In the genomic region with DNA sequence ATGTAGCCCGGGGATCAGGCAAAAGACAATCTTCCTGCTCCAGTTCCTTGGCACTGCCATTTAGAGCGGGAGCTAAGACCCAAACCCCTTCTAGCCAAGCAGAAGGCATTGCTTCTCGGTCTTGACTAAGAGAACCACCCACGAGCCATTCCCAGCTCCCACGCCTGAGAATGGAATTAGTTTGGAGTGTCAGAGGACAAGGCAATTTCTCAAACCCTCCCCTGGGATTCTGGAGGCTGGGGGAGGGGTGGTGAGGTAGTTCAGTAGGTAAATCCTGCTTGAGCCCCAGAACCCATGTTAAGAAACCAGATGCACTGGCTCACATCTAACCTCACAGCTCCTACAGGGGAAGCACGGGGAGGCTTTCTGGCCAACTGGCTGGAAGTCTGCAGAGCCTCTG, we compare ENCODE assay signal across 30 mouse cellular contexts. TPM values are rescaled to one million over a fixed set of nuclear protein-coding genes. Genes with fewer than 3 reads are reported as not detected.
A peak's percentile ranks its signal among the peaks of the same experiment; 100 is the strongest.
DNase-seq lines count a peak whose midpoint lies in the region; TF ChIP-seq lines count a peak whose summit lies in the region.
"Had no signal": no experiment of that assay in that cellular context is flagged by ENCODE, and none has a peak within 500 bp of the region (broad histone marks: within the 10 kb centered on the region; RNA-seq: fewer than 3 reads in every experiment).

No protein-coding gene starts in this region.

- no peak overlapping the region for H3K27ac ChIP-seq in embryonic facial prominence, embryonic 10.5 days (replicated peaks)
- H3K27ac ChIP-seq: embryonic facial prominence, embryonic 13.5 days; forebrain, embryonic 12.5 days; gastrocnemius, adult 2 months; heart, embryonic 15.5 days; hindbrain, embryonic 14.5 days; hindbrain, postnatal 0 days had no signal

- no peaks in the 10 kb centered on the region for H3K9me3 ChIP-seq in E14TG2a.4 (ENCODE audit: low read length)
- H3K9me3 ChIP-seq in embryonic facial prominence, embryonic 10.5 days: no peaks in the 10 kb centered on the region
- H3K9me3 ChIP-seq: embryonic facial prominence, embryonic 13.5 days; forebrain, embryonic 12.5 days; heart, embryonic 15.5 days had no signal

- H3K27me3 ChIP-seq in E14TG2a.4 (ENCODE audit: insufficient read depth, low read length): peaks cover 5% of the 10 kb centered on the region
- no peaks in the 10 kb centered on the region for H3K27me3 ChIP-seq in embryonic facial prominence, embryonic 10.5 days (replicated peaks; ENCODE audit: low read depth, poor library complexity, severe bottlenecking)
- H3K27me3 ChIP-seq: CH12.LX; forebrain, embryonic 12.5 days had no signal

- H3K4me3 ChIP-seq in E14TG2a.4 (replicated peaks; ENCODE audit: low read length): peak overlapping the region; percentile 29
- no peak overlapping the region for H3K4me3 ChIP-seq in embryonic facial prominence, embryonic 10.5 days
- H3K4me3 ChIP-seq: embryonic facial prominence, embryonic 13.5 days; erythroblast, embryonic 14.5 days; forebrain, embryonic 12.5 days; gastrocnemius, adult 2 months; heart, embryonic 15.5 days had no signal

- H3K36me3 ChIP-seq in E14TG2a.4 (ENCODE audit: insufficient read depth, low read length): peaks cover 24% of the 10 kb centered on the region
- H3K36me3 ChIP-seq in embryonic facial prominence, embryonic 10.5 days (replicated peaks): 0 out of 2 replicates have a peak, but pooled peaks cover 4% of the 10 kb centered on the region
- H3K36me3 ChIP-seq: embryonic facial prominence, embryonic 13.5 days; forebrain, embryonic 12.5 days; heart, embryonic 15.5 days had no signal

- 77% methylated on average over 6 of the region's 6 CpGs for WGBS in embryonic facial prominence, embryonic 10.5 days

- TF ChIP-seq CTCF in E14TG2a.4 (conservative IDR thresholded peaks at IDR 0.05; ENCODE audit: low read length): no peak

- H3K4me1 ChIP-seq in E14TG2a.4 (replicated peaks; ENCODE audit: low read depth, low read length): peaks cover 82% of the 10 kb centered on the region
- H3K4me1 ChIP-seq in embryonic facial prominence, embryonic 10.5 days: peaks cover 25% of the 10 kb centered on the region

- intact Hi-C loops in left cerebral cortex, postnatal 14 days (cut with DNase I): no loop called here

- peak; percentile 43 to 54 for DNase-seq in frontal cortex, postnatal 36 days (ENCODE audit: low spot score in 2 of 2)
- DNase-seq in frontal cortex, postnatal 14 days (ENCODE audit: low spot score in 2 of 2): no peak
- peak; percentile 50 to 60 for DNase-seq in left cerebral cortex, adult 18-20 months (ENCODE audit: low spot score in 2 of 2)
- DNase-seq in left cerebral cortex, postnatal 14 days (ENCODE audit: low spot score in 2 of 2): no peak
- peak; percentile 52 for DNase-seq in ZHBTc4 (ENCODE audit: low read depth, low spot score)
- no peak for DNase-seq in embryonic facial prominence, embryonic 10.5 days (ENCODE audit: low spot score)
- no peak for DNase-seq in thymus, postnatal 0 days (ENCODE audit: low spot score)
- DNase-seq: adrenal gland, postnatal 10 days; adrenal gland, postnatal 36 days; B cell, adult 2 months; cerebellum, adult 11 months; cerebellum, adult 2 months; cerebellum, adult 9-11 months; cerebellum, postnatal 25 days; gastrocnemius, adult 2 months; gastrocnemius, postnatal 14 days; heart, adult 11 months; heart, postnatal 14 days; heart, postnatal 4 days had no signal

RNA-seq across cellular contexts. Expression of gene Rcan1, which starts 9.3 kb away (rescaled TPM):
- total RNA-seq in left cerebral cortex, adult 18-20 months (2021): 10 to 100 TPM; 59.2 to 69.2 TPM
- total RNA-seq in left cerebral cortex, postnatal 14 days (2021): 10 to 100 TPM; 49.8 to 55.8 TPM
- polyA plus RNA-seq in embryonic facial prominence, embryonic 10.5 days (2016; fragmentation: Nextera tagmentation; extraction: Ambion mirVana): 32.8 and 38.2 TPM in 2 replicates
- polyA plus RNA-seq in thymus, postnatal 0 days (2015; fragmentation: Nextera tagmentation; extraction: Ambion mirVana): 26.5 and 29.3 TPM in 2 replicates

RNA-seq across cellular contexts. Expression of gene Clic6, which starts 24.1 kb away (rescaled TPM):
- 1 to 10 TPM in 1 of 2 experiments, under 1 TPM in 1; 0.98 to 1.7 TPM for total RNA-seq in left cerebral cortex, adult 18-20 months (2021)
- 1 to 10 TPM; 1.9 to 2.2 TPM for total RNA-seq in left cerebral cortex, postnatal 14 days (2021)
- 5.0 and 5.6 TPM in 2 replicates for polyA plus RNA-seq in embryonic facial prominence, embryonic 10.5 days (2016; fragmentation: Nextera tagmentation; extraction: Ambion mirVana)
- 0.20 and 0.24 TPM in 2 replicates for polyA plus RNA-seq in thymus, postnatal 0 days (2015; fragmentation: Nextera tagmentation; extraction: Ambion mirVana)
- total RNA-seq: common myeloid progenitor, adult 5-6 weeks; gastrocnemius, adult 2 months; MEL had no signal
- polyA plus RNA-seq: erythroblast, embryonic 14.5 days; inflammation-experienced regulatory T-cells, adult 6 months had no signal

Comparison
In these comparisons a context has a peak if more than half of its experiments do, and no peak if none do; other contexts are left out.
1. DNase-seq: peak in frontal cortex, postnatal 36 days (2 of 2), left cerebral cortex, adult 18-20 months (2 of 2) and ZHBTc4 (single experiment); none in frontal cortex, postnatal 14 days (0 of 2), left cerebral cortex, postnatal 14 days (0 of 2), embryonic facial prominence, embryonic 10.5 days (single experiment) and thymus, postnatal 0 days (single experiment).